Mouse (Mus musculus): ENCODE measurements at regions not wholly inside any gene's neighbourhood (a gene's known extent, or its start where the extent isn't known, plus 50 kb on each side); places are given as distances from the start of the nearest gene placed in this dataset.

GRCm38 (mm10) chr13:119140436-119140835, 288.0 kb upstream of the Paip1 start:
- peak; percentile 44 for DNase-seq (ENCODE audit: low read depth)

GRCm38 (mm10) chr13:119143351-119143750, 285.1 kb upstream of the Paip1 start:
- peak; percentile 72 for DNase-seq (ENCODE audit: low read depth)

DNA sequence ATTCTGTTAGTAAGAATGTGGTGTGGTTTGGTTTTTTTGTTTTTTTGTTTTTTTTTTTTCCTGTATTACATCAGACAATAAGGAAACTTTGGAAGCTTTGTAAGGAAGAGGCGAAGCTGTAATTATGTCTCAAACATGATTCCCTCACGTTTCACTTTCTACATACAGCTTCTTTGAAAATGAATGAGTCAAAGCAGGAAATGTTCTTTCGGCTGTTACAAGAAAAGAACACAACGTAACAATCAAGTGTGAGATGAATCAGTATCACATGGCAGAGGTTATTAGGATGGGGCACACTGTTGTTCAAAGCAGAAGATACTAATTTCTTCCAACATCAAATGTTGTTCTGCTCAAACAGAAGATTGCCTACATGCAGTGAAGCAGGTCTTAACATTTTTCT, 282.7 kb upstream of the Paip1 start:
- DNase-seq (ENCODE audit: low read depth) = no peak

GRCm38 (mm10) chr13:119147701-119148100, 280.7 kb upstream of the Paip1 start:
- peak; percentile 63 for DNase-seq (ENCODE audit: low read depth)

GRCm38 (mm10) chr13:119149141-119149540, 279.3 kb upstream of the Paip1 start:
- DNase-seq (ENCODE audit: low read depth) = no peak

DNA sequence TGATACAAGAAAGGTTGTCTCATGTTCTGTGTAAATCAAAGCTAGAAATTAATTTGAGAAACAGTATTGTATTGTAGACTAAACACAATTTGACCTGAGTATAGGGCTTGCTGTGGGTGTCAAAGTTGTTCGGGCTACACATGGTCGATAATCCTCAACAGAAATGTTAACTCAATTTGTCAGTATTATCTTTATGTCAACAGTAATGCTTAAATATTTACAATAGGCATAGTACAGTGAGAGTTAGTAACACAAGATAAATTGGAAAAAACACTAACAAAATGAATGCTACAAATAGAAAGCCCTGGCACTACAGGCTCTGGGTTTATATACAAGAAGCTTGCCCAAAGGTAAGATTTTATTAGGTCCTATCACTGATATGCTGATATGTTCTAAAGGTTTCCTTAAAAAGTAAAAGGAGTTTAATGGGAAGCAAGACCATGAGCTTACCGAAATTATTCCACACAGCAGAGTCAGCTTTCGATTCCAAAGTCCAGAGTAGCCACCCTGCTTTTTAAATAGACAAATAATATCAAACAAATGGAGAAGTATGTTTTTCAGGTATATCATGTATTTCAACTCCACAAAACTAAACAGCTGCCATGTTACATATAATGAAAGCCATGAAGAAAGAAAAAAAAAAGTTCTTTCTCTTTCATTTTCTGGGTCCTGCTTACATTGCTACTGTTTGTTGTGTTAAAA, 277.4 kb upstream of the Paip1 start:
- no peak for DNase-seq (ENCODE audit: low read depth)

DNA sequence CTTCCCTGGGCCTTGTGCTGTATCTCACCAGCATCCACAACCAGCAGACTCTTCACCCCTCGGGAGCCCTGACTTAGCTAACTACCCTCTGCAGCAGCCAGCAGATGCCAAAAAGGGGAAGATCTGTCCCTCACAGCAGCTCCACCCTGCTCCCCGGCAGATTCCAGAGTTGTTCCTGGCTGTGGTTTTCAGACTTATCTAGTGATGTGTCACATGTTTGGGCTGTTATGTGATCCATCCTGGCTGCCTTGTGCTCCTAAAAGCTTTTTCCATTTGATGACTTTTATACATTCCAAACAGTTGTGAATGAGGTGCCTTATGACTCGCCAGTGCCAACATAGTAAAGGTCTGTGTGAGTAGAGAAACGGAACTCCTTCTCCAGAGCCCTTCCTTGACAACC, 250.6 kb upstream of the Paip1 start:
- peak; percentile 58 for DNase-seq (ENCODE audit: low read depth)

DNA sequence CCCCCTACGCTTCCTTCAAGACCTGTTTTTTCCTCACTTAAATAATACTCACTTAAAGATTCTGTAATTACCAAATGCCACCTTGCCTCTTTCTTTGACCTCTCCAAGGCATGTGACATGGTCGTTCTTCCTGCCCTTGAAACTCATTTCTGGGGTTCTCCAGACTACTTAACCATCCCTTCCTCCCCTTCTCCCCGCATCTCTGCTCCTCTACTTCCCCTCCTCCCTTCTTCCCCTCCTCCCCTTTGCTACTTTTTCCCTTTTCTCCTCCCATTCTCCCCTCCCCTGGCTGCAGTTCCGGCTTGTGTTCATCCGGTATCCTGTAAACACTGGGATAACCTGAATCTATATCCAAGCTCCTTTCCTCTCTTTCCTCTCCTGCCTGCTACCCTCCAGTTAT, 250.2 kb upstream of the Paip1 start:
- DNase-seq (ENCODE audit: low read depth) = no peak

- no peak for DNase-seq (ENCODE audit: low read depth)
These were observed 249.1 kb upstream of the Paip1 start for GRCm38 (mm10) chr13:119179157-119179920.

- no peak for DNase-seq (ENCODE audit: low read depth)
These were observed 244.0 kb upstream of the Paip1 start for GRCm38 (mm10) chr13:119184322-119184877.

DNA sequence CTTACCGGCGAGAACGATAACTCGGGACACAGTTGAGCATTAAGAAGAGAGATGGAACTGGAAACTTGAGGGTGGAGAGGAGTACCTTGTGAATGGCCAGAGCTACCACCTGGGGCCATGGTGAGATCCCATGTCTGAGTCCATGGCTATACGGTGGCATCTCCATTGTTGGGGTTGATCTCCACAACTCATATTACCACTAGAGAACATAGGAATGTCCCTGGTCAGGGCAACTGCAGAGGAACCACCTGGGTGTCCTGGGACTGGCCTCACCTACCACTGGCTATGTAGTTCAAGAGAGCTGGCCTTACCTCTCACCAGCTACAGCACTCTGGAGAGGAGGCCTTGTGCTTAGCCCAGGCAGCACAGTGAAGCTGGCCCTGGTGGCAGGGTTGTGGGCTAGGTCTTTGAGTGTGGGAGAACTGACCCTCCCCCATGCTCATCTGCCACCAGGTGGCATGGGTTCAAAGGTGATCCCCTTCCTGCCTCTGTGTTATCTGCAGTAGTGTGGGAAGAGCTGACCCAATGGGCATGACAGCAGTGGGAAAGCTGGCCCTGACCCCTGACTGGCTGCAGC, 242.7 kb upstream of the Paip1 start:
- no peak for DNase-seq (ENCODE audit: low read depth)

- DNase-seq (ENCODE audit: low read depth) = no peak
These were observed 196.8 kb upstream of the Paip1 start for GRCm38 (mm10) chr13:119231556-119231955.

DNA sequence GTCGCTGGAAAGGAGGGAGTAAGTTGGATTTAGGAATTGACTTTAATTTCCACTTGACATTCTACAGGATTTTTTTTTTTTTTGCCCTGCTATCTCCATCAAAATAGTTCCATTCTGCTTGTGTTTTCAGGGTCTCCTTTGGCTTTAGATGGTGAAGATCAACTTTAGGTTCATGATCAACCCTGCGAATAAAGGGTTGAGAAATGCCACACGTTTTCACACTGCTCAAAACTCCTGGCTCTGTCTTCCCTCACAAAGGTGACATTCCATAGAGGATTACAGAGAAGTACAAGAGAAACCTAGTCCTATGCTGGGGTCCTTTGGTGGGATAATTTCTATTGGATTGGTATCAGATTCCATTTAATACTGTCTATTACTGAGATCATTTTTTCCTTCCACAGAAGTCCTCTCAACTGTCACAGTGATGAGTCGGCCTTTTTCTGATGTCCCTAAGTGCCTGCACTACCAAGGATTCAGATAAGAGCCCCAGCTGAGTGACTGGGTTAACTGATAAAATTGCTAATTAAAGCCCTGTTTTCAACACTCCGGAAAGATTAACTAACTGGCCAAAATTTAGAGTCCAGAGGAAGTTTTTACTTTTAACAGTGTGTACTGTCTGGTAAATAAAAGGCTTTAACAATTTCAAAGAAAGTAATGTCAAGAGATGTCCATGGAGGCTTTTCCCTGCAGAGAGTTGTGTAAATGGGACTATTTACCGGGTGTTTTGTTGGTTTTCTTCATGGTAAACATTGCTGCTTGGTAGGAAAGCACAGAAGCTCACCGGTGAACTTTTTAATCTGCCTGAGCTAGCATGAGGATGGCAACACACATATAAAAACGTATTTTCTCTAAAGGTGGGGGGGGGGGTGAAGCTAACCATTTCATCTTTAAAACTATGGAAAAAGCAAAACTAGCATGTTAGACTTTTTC, 196.0 kb upstream of the Paip1 start:
- DNase-seq (ENCODE audit: low read depth) = no peak

DNA sequence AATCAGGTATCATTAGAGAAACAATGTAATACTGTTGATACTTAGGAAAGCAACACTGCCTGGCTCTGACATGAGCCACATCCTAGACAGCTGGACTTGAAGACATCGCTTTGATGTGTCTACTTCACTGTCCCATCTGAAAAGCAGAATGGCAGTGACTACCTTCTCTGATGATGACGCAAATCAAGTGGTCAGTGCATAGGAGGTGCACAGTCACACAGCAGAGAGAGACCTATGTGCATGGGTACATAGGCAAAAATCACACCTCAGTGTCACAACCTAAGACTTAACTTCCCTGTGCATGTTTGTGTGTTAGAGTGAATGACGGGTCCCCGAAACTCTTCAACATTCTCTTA, 195.4 kb upstream of the Paip1 start:
- DNase-seq (ENCODE audit: low read depth) = no peak

DNA sequence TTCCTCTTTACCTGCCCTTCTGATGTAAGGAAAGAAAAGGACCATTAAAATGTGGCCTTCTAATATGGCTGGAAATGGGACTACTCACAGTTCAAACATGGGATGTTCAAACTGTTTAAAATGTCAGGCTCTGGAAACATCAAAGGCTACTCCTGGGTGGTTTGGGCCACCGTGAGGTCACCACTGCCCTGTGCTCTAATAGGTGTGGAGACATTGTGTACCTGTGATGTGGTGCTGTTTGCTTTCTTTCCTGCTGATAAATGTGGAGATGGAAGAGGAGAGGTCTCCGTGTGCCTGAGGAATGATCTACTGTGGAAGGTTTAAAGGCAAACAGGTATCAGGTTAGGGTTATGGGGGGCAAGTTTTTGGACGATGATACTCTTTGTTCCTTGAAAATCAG, 194.5 kb upstream of the Paip1 start:
- DNase-seq (ENCODE audit: low read depth) = no peak

GRCm38 (mm10) chr13:119242358-119242757, 186.0 kb upstream of the Paip1 start:
- no peak for DNase-seq (ENCODE audit: low read depth)

- DNase-seq (ENCODE audit: low read depth) = no peak
These were observed 181.3 kb upstream of the Paip1 start for GRCm38 (mm10) chr13:119247101-119247500.

- no peak for DNase-seq (ENCODE audit: low read depth)
These were observed 176.4 kb upstream of the Paip1 start for GRCm38 (mm10) chr13:119252006-119252405.

DNA sequence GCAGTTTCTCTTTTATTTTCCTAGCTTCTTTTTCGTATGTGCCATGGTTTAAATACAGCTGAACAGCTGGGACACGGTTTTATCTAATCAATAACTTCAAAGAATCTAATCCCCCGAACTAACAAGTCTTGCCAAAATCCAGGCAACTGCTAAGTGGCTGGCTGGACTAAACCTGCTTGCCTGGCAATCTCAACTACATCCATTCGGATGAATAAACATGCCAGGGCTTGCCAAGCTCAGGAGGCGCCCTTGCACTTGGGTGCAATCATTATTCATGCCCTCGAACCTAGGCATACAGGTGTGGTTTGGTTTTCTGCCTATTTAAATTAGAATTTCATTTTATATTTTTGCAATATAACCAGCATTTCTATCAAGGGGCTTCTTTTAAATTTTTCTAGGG, 172.1 kb upstream of the Paip1 start:
- no peak for DNase-seq (ENCODE audit: low read depth)

DNA sequence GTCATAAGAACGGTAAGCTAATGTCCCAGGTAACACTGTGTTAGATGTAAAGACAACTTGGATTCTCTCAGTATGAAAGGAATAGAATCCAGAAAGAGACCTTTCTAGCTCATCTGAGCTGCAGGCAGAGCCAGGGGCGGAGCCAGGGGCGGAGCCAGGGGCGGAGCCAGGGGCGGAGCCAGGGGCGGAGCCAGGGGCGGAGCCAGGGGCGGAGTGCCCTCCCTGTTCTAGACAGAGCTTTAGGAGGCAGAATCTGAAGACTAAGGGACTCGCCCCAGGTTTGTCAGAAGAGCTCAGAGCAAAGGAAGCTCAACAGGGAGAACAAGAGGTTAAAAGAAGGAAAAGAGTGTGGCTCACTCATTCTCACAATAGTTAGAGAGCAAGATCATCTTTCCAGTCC, 169.9 kb upstream of the Paip1 start:
- DNase-seq (ENCODE audit: low read depth) = no peak

- DNase-seq (ENCODE audit: low read depth) = no peak
These were observed 164.8 kb upstream of the Paip1 start for GRCm38 (mm10) chr13:119263561-119263960.

Measured in NIH3T3 (cell line).